Mouse (Mus musculus) cerebellum, adult (tissue): Measurements from ENCODE around the gene Ccl27a.
"Not testable (repeated sequence)": the region's sequence is repeated elsewhere in the genome, so short reads cannot be mapped to it uniquely, and the experiment has no call there.

Experiments
- ATAC-seq: cut with Nextera tagmentation; 2 replicates; pipeline ENCODE4 v1.9.2; 2017; ENCODE audit warnings: mild to moderate bottlenecking, moderate library complexity, mixed read lengths; ENCODE audit not compliant: insufficient number of reproducible peaks, low FRiP score, low TSS enrichment

The Ccl27a gene

DNA sequence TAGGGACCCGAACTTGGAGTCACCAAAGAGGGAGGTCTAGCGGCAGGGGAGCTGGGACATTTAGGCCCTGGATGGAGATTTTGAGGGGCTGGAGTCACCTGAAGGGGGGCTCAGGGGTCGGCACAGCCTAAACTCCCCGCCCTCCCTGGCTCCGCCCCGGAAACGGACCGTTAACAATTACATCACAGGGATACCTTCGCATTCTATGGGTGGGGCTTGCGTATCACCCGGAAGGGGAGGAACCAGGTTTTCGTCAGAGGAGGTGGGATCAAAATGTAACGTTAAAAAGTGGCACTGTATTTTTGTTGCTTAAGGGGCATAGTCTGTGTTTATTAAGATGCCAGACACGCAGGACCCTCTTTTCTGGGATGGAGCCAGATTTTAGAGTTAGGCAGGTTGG lies at the start of gene Ccl27a:
Gene Ccl27a, minus strand, starts transcription at position 246 of the 400 bp plus-strand sequence.
- not testable (repeated sequence) for ATAC-seq

DNA sequence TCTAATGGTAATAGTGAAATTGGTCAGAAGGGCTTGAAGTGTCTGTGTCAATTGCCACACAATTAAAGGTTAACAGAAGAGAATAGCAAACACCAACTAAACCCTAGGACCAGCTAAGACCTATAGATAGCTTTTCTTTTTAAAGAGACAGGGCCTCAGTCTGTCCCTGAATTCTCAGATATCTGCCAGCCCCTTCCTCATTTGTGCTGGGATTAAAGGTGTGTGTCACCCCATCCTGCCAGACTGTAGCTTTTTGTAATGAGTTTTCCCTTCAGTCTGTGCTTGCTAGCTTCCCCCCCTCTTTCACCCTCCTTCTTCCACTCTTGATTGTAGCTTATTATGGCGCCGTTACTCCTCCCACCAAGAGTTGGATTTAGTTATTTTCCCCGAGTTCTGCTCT lies 9.2 kb upstream of the Ccl27a start:
- ATAC-seq, result not testable (repeated sequence)

DNA sequence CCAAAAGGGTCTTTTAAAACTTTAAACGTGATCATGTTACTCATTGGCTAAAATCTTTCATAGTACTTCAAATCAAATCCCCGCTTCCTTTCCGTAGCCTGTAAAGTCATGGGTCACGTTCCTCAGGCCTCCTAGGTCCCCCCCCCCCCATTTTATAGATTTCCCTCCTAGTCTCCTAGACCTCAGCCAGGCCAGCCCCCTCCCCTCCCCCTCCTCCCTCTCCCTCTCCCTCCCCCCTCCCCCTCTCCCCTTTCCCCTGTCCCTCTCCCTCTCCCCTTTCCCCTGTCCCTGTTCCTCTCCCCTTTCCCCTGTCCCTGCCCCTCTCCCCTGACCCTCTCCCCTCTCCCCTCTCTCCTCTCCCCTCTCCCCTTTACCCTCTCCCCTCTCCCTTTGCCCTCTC lies 8.7 kb upstream of the Ccl27a start:
- ATAC-seq, result not testable (repeated sequence)

DNA sequence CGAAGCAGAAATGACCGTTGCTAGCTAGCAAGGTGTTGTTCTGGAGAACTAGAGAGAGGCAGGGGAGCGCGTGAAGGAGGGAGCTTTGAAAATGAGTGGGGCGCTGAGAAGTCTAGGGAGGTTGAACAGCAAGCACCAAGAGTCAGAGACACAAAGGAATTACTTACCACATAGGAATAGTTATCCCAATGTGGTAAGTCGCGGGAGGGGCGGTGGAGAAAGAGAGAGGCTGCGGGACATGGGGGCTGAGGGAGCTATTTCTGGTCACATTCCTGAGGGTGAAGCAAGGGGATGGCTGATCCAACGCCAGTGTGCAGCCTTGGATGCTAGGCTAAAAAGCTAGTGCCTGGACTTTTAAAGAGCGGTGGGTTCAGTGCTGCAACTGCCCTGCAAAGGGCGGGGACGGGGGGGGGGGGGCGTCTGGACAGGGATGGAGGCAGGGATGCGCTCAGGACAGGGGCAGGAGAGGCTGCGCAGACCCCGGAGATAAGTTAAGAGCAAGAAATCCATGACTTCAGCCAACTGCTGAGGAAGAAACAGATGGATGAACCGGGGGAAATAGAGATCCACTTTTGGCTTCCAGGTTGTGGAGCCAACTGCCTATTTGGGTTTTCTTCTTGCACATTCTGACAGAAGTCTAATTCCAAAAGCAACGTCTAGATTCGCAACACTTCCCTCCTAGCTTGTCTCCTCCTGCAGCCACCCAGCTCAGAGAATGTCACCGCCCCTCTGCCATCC lies 7.9 kb upstream of the Ccl27a start:
- ATAC-seq, result not testable (repeated sequence)

- not testable (repeated sequence) for ATAC-seq
Measured at GRCm38 (mm10) chr4:41781271-41781670, 7.2 kb upstream of the Ccl27a start.

- ATAC-seq, result not testable (repeated sequence)
Measured at GRCm38 (mm10) chr4:41775840-41776239, 1.8 kb upstream of the Ccl27a start.

DNA sequence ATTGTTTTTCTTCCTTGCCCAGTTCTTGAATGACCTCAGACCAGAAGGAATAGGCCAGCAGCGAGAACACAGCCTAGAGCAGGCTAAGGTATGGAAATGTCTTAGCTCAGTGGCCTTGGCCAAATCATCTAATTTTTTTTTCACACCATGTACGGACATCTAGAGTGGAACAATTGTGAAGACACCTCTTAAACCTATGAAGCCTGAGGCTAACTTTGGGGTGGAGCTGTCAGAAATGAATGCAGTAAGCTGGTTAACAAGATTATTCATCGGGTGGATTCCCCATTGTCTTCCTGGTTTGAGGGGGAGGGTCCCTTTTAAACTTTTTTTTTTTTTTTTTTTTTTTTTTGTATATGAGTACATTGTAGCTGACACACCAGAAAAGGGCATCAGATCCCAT lies 459 bp upstream of the Ccl27a start:
- not testable (repeated sequence) for ATAC-seq

DNA sequence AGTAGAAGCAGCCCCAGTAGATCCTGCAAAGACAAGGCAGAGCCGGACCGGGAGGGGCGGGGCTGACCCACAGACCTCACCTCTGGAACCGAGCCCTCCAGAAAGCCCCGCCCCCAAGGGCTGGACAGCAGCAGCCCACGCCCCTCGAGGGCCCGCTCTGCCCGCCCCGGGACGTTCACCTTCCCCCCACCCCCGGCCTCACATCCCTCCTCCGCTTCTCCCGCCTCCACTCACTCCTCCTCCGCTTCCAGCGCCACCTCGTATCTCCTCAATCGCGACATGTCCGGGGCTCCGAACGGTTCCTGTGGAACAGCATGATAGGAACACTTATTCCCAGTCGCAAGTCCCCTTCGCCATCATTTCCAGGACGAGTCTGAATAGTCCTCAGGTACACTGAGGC lies 545 bp downstream of the Ccl27a start:
- ATAC-seq, result not testable (repeated sequence)

DNA sequence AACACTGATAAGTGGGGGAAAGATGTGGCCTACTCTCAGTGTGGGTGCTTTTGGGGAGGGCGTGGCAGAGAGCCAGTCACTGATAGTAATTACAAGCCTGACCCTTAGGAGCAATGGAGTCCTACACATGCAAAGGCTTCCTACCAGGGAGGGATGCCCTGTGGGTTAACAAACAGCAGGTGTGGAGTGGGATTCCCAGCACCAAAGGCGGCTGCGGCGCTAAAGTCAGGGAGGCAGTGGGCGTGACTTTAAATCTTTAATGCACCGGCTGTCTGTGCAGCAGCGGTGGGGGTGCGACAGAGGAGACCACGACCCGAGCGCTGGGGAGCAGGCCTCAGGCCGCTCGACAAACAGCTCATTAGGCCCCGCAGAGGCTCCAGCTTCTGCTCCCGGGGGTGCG lies 1.1 kb downstream of the Ccl27a start:
- ATAC-seq, result not testable (repeated sequence)

GRCm38 (mm10) chr4:41767301-41767700 lies 6.7 kb downstream of the Ccl27a start:
- ATAC-seq, result not testable (repeated sequence)

- not testable (repeated sequence) for ATAC-seq
Measured at GRCm38 (mm10) chr4:41763176-41763575, 10.9 kb downstream of the Ccl27a start.

- not testable (repeated sequence) for ATAC-seq
Measured at GRCm38 (mm10) chr4:41762688-41763114, 11.3 kb downstream of the Ccl27a start.

DNA sequence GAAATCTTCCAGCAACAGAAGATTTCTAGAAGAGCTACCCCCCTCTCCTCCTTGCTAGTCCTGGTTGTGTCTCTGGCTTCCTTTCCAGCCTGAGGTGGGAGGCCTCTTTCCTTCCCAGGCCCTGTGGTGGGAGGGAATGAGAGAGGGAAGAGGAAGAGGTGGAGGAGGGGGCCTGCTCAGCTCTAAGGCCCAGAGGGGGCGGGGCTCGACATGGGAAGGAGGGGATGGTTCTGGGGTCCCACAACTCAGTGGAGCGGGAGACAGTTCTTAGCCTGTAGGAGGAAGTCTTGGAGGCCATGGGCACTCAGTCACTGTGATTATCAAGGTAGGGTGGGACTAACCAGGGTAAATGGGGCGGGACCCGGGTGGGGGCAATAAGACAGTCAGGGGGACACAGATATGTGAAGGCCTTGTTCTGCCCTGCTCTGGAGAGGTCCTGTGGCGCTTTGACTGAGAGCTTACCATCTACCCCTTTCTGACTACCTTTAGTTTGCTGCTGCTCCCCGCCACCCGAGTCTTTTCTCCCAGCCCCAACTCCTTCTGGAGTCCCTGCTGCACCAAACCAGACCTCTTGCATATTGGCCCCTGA lies 11.9 kb downstream of the Ccl27a start:
- ATAC-seq, result no peak

DNA sequence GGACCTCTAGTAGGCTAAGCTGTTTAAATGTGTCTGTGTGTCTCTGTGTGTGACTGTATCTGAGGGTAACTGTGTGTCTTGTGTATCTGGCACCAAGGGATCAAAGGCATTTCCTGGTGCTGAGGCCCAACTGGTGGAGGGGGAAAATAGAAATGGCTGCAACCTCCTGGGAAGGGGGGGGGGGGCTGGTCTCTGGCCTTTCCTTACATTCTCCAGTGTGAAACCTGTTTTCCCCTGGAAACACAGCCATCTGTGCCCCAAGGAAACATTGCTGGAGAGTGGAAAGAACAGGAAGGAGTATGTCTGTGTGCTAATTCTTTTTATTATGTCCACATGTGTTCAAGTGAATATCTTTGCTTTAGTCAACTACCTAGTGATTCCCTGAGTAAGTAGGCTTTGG lies 12.4 kb downstream of the Ccl27a start:
- ATAC-seq, result no peak

- ATAC-seq, result no peak
Measured at GRCm38 (mm10) chr4:41760911-41761310, 13.1 kb downstream of the Ccl27a start.

DNA sequence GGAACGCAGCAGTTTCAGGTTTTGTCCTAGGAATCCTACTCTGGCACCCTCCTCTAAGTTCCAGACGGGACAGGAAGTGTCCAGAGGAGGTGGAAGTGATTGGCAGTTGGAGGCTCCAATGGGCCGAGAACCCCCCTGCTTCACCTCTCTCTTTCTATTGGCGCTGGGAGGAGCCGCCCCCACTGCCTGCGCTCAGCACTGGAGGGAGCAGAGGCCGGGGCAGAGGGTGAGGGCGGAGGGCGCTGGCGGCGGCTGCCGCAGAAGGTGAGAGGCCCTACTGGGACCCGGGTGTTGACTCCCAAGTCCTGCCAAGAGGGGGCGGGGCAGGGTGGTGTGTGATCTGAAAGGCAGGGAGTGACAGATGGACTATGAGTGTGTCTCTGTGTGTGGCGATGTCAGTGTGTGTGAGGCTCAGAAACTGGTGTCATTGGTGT lies 13.7 kb downstream of the Ccl27a start:
- peak; percentile 73 for ATAC-seq

DNA sequence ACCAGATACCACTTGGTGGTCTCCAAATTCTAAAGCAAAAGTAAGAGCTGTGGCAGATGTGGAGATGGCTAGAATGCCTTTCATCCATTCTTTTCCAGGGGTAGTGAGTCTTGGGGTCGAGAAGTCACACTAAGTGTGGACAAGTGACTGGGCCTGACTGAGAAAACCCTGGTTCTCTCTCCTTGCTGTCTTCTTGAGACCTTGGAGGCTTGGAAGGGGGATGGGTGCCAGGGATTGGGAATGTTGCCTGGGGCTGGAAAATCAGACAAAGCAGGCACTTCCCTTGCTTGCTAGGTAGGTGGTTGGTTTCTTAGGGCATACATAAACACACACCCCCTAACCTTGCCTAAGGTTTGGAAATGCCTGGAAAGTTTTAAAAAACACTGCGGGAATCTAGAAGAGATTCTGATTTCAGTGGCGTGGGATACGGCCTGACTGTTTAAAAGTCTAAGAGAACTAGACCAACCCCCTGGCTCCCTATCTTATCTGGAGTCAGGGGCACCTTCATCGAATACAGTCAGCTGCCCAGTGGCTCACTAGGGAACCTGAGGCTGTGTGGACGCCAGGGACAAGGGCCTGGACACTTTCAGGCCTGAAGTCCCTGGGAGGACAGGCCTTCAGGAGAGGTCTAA lies 14.3 kb downstream of the Ccl27a start:
- no peak for ATAC-seq

DNA sequence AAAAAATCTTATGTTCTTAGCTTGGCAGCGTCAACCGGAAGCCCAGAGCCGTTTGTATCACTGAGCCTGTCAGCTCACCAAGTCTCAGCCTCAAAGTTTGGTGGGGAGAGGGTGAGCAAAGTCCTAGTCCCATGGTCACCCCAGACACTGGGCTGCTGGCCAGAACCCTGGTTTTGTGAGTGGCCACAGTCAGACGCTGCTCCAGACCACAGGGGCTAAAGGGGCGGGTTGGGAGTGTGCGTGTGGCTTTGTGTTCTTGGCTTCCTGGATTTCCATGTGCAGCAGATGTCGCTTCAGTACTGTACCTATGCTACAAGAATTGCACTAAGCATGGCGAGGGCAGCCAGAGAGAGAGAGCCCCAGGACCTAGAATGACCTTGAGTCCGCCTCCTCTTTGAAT lies 14.8 kb downstream of the Ccl27a start:
- ATAC-seq, result no peak

- no peak for ATAC-seq
Measured at GRCm38 (mm10) chr4:41758701-41759100, 15.3 kb downstream of the Ccl27a start.

GRCm38 (mm10) chr4:41758021-41758420 lies 16.0 kb downstream of the Ccl27a start:
- ATAC-seq, result no peak

DNA sequence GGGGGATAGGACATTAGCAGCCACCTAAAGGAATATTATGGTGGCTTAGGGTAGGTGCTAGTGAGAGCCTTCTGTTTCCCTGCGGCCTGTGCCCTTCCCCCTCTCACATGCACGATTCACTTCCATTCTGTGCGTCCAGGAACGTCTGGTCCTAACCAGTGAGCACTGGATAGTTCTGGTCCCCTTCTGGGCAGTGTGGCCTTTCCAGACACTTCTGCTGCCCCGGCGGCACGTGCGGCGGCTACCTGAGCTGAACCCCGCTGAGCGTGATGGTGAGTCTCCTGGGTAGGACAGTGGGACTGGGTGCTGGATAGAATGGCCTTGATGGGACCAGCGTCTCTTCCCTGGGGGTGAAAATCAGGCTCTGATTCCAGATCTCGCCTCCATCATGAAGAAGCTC lies 16.7 kb downstream of the Ccl27a start:
- no peak for ATAC-seq
